Mouse (Mus musculus) adrenal gland, postnatal 0 days (tissue): ENCODE measurements around the gene Alg1. TPM values are rescaled to one million over a fixed set of nuclear protein-coding genes. Genes with fewer than 3 reads are reported as not detected.

Source experiments
- microRNA-seq: library from miRNA; unstranded; fragments of <30 nt; microRNA quantifications from one replicate; pipeline ENCODE4, GENCODE M21; 2016; ENCODE audit warnings: borderline replicate concordance; ENCODE audit not compliant: insufficient number of aligned reads
- polyA plus RNA-seq: library from polyadenylated mRNA; unstranded; fragments of >200 nt; fragmentation: Nextera tagmentation; extraction: Ambion mirVana; gene quantifications from 2 replicates; pipeline ENCODE4 v1.2.1, GENCODE M21; 2015

Alg1 gene
- 24.8 and 39.7 TPM in 2 replicates for polyA plus RNA-seq

GRCm38 (mm10) chr16:5233418-5234313, at the start of gene Alg1:
Gene Alg1 (plus strand): TSS chr16:5233621.

GRCm38 (mm10) chr16:5203668-5204433, 29.6 kb upstream of the Alg1 start, which contains the start of gene Nagpa:
Gene Nagpa (minus strand): TSS chr16:5204012.

GRCm38 (mm10) chr16:5222140-5222539, 11.3 kb upstream of the Alg1 start, which contains the start of gene AU021092:
Gene AU021092 (minus strand): TSS chr16:5222299.

GRCm38 (mm10) chr16:5255779-5256496, 22.5 kb downstream of the Alg1 start, which contains the start of gene Eef2kmt:
Gene Eef2kmt (minus strand): TSS chr16:5255983.

Small RNA genes lying within 50 kb of the gene (microRNA-seq; reads per million reads assigned to microRNA genes)
- gene Gm23689: not detected
- gene Gm26095: not detected
- gene Mir6364: not detected

Other genes with a start within 250 kb of the Alg1 start
- gene Sept12, start 235.8 kb upstream of the Alg1 start, polyA plus RNA-seq: 0.15 TPM in 1 of 2 replicates, not detected in the other
- 2.6 and 3.2 TPM in 2 replicates for gene Smim22, start 226.3 kb upstream of the Alg1 start, polyA plus RNA-seq
- 58.9 and 59.4 TPM in 2 replicates for gene Rogdi, start 220.1 kb upstream of the Alg1 start, polyA plus RNA-seq
- 61.6 and 91.6 TPM in 2 replicates for gene Glyr1, start 183.8 kb upstream of the Alg1 start, polyA plus RNA-seq
- 10.2 and 11.6 TPM in 2 replicates for gene Ubn1, start 183.6 kb upstream of the Alg1 start, polyA plus RNA-seq
- gene Ppl, start 101.2 kb upstream of the Alg1 start, polyA plus RNA-seq: 2.0 and 2.2 TPM in 2 replicates
- gene Sec14l5, start 86.5 kb upstream of the Alg1 start, polyA plus RNA-seq: 0.09 and 0.11 TPM in 2 replicates
- gene Nagpa, start 29.6 kb upstream of the Alg1 start, polyA plus RNA-seq: 17.5 and 28.2 TPM in 2 replicates
- gene AU021092, start 11.3 kb upstream of the Alg1 start, polyA plus RNA-seq: 36.8 and 37.1 TPM in 2 replicates
- gene Eef2kmt, start 22.4 kb downstream of the Alg1 start, polyA plus RNA-seq: 45.5 and 47.5 TPM in 2 replicates